Mouse (Mus musculus): ENCODE results near the gene Acad12. TPM values are rescaled to one million over a fixed set of nuclear protein-coding genes. Genes with fewer than 3 reads are reported as not detected.
A peak's percentile ranks its signal among the peaks of the same experiment; 100 is the strongest.
"Not testable (repeated sequence)": the region's sequence is repeated elsewhere in the genome, so short reads cannot be mapped to it uniquely, and the experiment has no call there.

Gene Acad12
- polyA plus RNA-seq, 1 experiment from 2014 or later, result 1.2 TPM

- H3K4me2 ChIP-seq (ENCODE audit: low read length), result peak within 1 kb of the TSS; percentile 81
- H3K4me1 ChIP-seq (ENCODE audit: control insufficient read depth, insufficient read depth, low read length), result peaks cover 12% of the 10 kb centered on the region
- H3K27ac ChIP-seq (replicated peaks; ENCODE audit: low read depth, low read length), result peak within 1 kb of the TSS; percentile 74
- no peaks in the 10 kb centered on the region for H3K27me3 ChIP-seq (ENCODE audit: control insufficient read depth, insufficient read depth, low read length)
- peak within 1 kb of the TSS; percentile 98 for H3K4me3 ChIP-seq (replicated peaks; ENCODE audit: low read depth, low read length)
- ATAC-seq (ENCODE audit: low FRiP score, low TSS enrichment) (peak; percentile 83), DNase-seq (peak; percentile 97)
- WGBS, result 1% methylated on average over 85 of the region's 85 CpGs
- peaks cover 30% of the 10 kb centered on the region for H3K36me3 ChIP-seq (ENCODE audit: control insufficient read depth, insufficient read depth, low read length)
- H3K9me3 ChIP-seq (ENCODE audit: control insufficient read depth, low read length), result no peaks in the 10 kb centered on the region
- peak within 1 kb of the TSS; percentile 84 for H3K9ac ChIP-seq (replicated peaks; ENCODE audit: low read length)
Measured at GRCm38 (mm10) chr5:121660059-121660896, 41.5 kb upstream of the Acad12 start, which contains the start of the genes Acad10 and Brap. Gene Acad10, minus strand, starts transcription at chr5:121660514. Gene Brap, plus strand, starts transcription at chr5:121660563.

- not testable (repeated sequence) for H3K27ac ChIP-seq (replicated peaks; ENCODE audit: low read depth, low read length); H3K9me3 ChIP-seq (ENCODE audit: control insufficient read depth, low read length); H3K9ac ChIP-seq (replicated peaks; ENCODE audit: low read length); ATAC-seq (ENCODE audit: low FRiP score, low TSS enrichment); H3K4me3 ChIP-seq (replicated peaks; ENCODE audit: low read depth, low read length); H3K4me2 ChIP-seq (ENCODE audit: low read length); H3K27me3 ChIP-seq (ENCODE audit: control insufficient read depth, insufficient read depth, low read length); DNase-seq; H3K36me3 ChIP-seq (ENCODE audit: control insufficient read depth, insufficient read depth, low read length)
- peaks cover 12% of the 10 kb centered on the region for H3K4me1 ChIP-seq (ENCODE audit: control insufficient read depth, insufficient read depth, low read length)
- 77% methylated on average over 6 of the region's 6 CpGs for WGBS
Measured at GRCm38 (mm10) chr5:121657656-121658055, 38.9 kb upstream of the Acad12 start.

DNA sequence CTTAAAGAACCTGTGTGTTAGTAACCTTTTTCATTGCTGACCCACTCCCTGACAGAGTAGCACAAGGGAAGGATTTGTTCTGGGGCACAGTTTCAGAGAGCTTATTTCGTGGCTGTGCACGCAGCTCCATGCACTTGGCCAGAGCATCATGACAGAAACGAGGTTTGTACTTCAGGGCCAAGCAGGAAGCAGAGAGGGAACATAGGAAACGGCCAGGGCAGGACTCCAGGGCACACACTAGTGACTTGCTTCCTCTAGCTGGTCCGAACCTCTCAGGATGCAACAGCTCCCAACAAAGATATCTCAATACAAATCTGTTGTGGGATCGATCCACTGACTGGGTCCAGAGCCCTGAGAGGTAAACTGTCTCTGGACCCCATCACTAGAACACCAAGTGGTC, 38.1 kb upstream of the Acad12 start:
- H3K9me3 ChIP-seq (ENCODE audit: control insufficient read depth, low read length); H3K27me3 ChIP-seq (ENCODE audit: control insufficient read depth, insufficient read depth, low read length); H3K9ac ChIP-seq (replicated peaks; ENCODE audit: low read length); H3K4me3 ChIP-seq (replicated peaks; ENCODE audit: low read depth, low read length); ATAC-seq (ENCODE audit: low FRiP score, low TSS enrichment); H3K4me2 ChIP-seq (ENCODE audit: low read length); DNase-seq; H3K36me3 ChIP-seq (ENCODE audit: control insufficient read depth, insufficient read depth, low read length); H3K27ac ChIP-seq (replicated peaks; ENCODE audit: low read depth, low read length); H3K4me1 ChIP-seq (ENCODE audit: control insufficient read depth, insufficient read depth, low read length): not testable (repeated sequence)
- WGBS, result 83% methylated on average over 6 of the region's 6 CpGs

- H3K9me3 ChIP-seq (ENCODE audit: control insufficient read depth, low read length), result no peaks in the 10 kb centered on the region
- DNase-seq (no peak), ATAC-seq (ENCODE audit: low FRiP score, low TSS enrichment) (no peak)
- no peak overlapping the region for H3K9ac ChIP-seq (replicated peaks; ENCODE audit: low read length)
- H3K4me2 ChIP-seq (ENCODE audit: low read length), result no peak overlapping the region
- 80% methylated on average over 4 of the region's 4 CpGs for WGBS
- H3K36me3 ChIP-seq (ENCODE audit: control insufficient read depth, insufficient read depth, low read length), result no peaks in the 10 kb centered on the region
- no peak overlapping the region for H3K4me3 ChIP-seq (replicated peaks; ENCODE audit: low read depth, low read length)
- H3K4me1 ChIP-seq (ENCODE audit: control insufficient read depth, insufficient read depth, low read length), result no peaks in the 10 kb centered on the region; the same call in 1 of the 2 replicates
- no peaks in the 10 kb centered on the region for H3K27me3 ChIP-seq (ENCODE audit: control insufficient read depth, insufficient read depth, low read length)
- no peak overlapping the region for H3K27ac ChIP-seq (replicated peaks; ENCODE audit: low read depth, low read length)
Measured at GRCm38 (mm10) chr5:121654526-121654925, 35.8 kb upstream of the Acad12 start.

GRCm38 (mm10) chr5:121649134-121649533, 30.4 kb upstream of the Acad12 start:
- Histone ChIP-seq H3K4me2 (ENCODE audit: low read length) (no peak overlapping the region), H3K27ac (replicated peaks; ENCODE audit: low read depth, low read length) (no peak overlapping the region), H3K36me3 (ENCODE audit: control insufficient read depth, insufficient read depth, low read length) (no peaks in the 10 kb centered on the region), H3K9me3 (ENCODE audit: control insufficient read depth, low read length) (no peaks in the 10 kb centered on the region), H3K9ac (replicated peaks; ENCODE audit: low read length) (no peak overlapping the region), H3K4me1 (ENCODE audit: control insufficient read depth, insufficient read depth, low read length) (no peaks in the 10 kb centered on the region), H3K27me3 (ENCODE audit: control insufficient read depth, insufficient read depth, low read length) (no peaks in the 10 kb centered on the region), H3K4me3 (replicated peaks; ENCODE audit: low read depth, low read length) (no peak overlapping the region)
- ATAC-seq (ENCODE audit: low FRiP score, low TSS enrichment) (no peak), DNase-seq (no peak)
- 89% methylated on average over 7 of the region's 7 CpGs for WGBS

GRCm38 (mm10) chr5:121639601-121640000, 20.9 kb upstream of the Acad12 start:
- DNase-seq, result no peak
- WGBS, result 94% methylated on average over 9 of the region's 9 CpGs
- H3K4me2 ChIP-seq (ENCODE audit: low read length), result no peak overlapping the region
- ATAC-seq (ENCODE audit: low FRiP score, low TSS enrichment), result no peak
- no peaks in the 10 kb centered on the region for H3K27me3 ChIP-seq (ENCODE audit: control insufficient read depth, insufficient read depth, low read length)
- H3K27ac ChIP-seq (replicated peaks; ENCODE audit: low read depth, low read length), result no peak overlapping the region
- H3K9me3 ChIP-seq (ENCODE audit: control insufficient read depth, low read length), result no peaks in the 10 kb centered on the region
- no peak overlapping the region for H3K9ac ChIP-seq (replicated peaks; ENCODE audit: low read length)
- no peaks in the 10 kb centered on the region for H3K36me3 ChIP-seq (ENCODE audit: control insufficient read depth, insufficient read depth, low read length)
- H3K4me3 ChIP-seq (replicated peaks; ENCODE audit: low read depth, low read length), result no peak overlapping the region
- H3K4me1 ChIP-seq (ENCODE audit: control insufficient read depth, insufficient read depth, low read length), result no peaks in the 10 kb centered on the region

DNA sequence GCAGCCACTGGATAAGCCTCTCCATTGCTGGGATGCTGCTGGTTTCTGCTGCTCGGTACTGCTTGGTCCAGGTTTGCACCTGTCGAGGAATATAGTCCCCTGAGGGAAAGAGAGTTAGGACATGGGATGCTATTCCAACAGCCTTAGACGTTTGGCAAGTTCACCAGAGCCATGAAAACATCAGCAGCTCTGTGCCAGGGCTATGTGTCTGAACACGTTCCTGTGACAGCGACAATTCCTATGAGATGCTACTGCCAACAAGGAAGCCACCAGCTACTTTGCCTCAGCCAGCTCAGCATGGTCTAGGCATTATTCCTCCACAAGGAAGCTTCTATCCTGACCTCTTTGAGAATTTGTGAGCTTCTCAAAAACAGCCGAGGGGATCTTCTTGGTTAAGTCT, 18.6 kb upstream of the Acad12 start:
- H3K27me3 ChIP-seq (ENCODE audit: control insufficient read depth, insufficient read depth, low read length), result no peaks in the 10 kb centered on the region
- DNase-seq (no peak), ATAC-seq (ENCODE audit: low FRiP score, low TSS enrichment) (no peak)
- H3K4me2 ChIP-seq (ENCODE audit: low read length), result no peak overlapping the region
- H3K36me3 ChIP-seq (ENCODE audit: control insufficient read depth, insufficient read depth, low read length), result no peaks in the 10 kb centered on the region
- H3K9me3 ChIP-seq (ENCODE audit: control insufficient read depth, low read length), result no peaks in the 10 kb centered on the region
- 87% methylated on average over 6 of the region's 6 CpGs for WGBS
- no peak overlapping the region for H3K4me3 ChIP-seq (replicated peaks; ENCODE audit: low read depth, low read length)
- H3K4me1 ChIP-seq (ENCODE audit: control insufficient read depth, insufficient read depth, low read length), result 0 out of 2 replicates have a peak, but pooled peaks cover 3% of the 10 kb centered on the region
- no peak overlapping the region for H3K9ac ChIP-seq (replicated peaks; ENCODE audit: low read length)
- H3K27ac ChIP-seq (replicated peaks; ENCODE audit: low read depth, low read length), result no peak overlapping the region

DNA sequence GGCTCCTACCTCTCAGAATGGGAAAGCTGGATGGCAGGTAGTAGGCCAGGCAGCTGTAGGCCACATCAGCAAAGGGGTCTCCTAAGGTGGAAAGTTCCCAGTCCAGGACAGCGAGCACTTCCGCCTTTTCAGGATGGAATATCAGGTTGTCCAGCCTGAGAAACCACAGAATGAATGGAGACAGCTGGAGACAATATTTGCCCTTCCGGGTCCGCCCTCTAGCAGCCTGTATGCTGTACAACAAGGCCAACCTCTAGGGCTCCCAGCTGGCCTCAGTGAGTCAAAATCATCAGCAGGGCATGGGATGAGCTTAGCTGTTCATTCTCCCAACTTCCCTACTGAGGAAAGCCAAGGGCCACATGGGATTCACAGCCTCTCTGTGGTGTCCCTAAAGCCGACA, 15.9 kb upstream of the Acad12 start:
- Histone ChIP-seq H3K36me3 (ENCODE audit: control insufficient read depth, insufficient read depth, low read length) (no peaks in the 10 kb centered on the region), H3K4me2 (ENCODE audit: low read length) (no peak overlapping the region), H3K27me3 (ENCODE audit: control insufficient read depth, insufficient read depth, low read length) (no peaks in the 10 kb centered on the region), H3K9me3 (ENCODE audit: control insufficient read depth, low read length) (no peaks in the 10 kb centered on the region), H3K4me1 (ENCODE audit: control insufficient read depth, insufficient read depth, low read length) (0 out of 2 replicates have a peak, but pooled peaks cover 3% of the 10 kb centered on the region), H3K9ac (replicated peaks; ENCODE audit: low read length) (no peak overlapping the region), H3K27ac (replicated peaks; ENCODE audit: low read depth, low read length) (no peak overlapping the region), H3K4me3 (replicated peaks; ENCODE audit: low read depth, low read length) (no peak overlapping the region)
- WGBS, result 92% methylated on average over 5 of the region's 5 CpGs
- ATAC-seq (ENCODE audit: low FRiP score, low TSS enrichment) (no peak), DNase-seq (no peak)

- ATAC-seq (ENCODE audit: low FRiP score, low TSS enrichment) (no peak), DNase-seq (no peak)
- Histone ChIP-seq H3K27ac (replicated peaks; ENCODE audit: low read depth, low read length) (no peak overlapping the region), H3K9ac (replicated peaks; ENCODE audit: low read length) (no peak overlapping the region), H3K27me3 (ENCODE audit: control insufficient read depth, insufficient read depth, low read length) (no peaks in the 10 kb centered on the region), H3K4me1 (ENCODE audit: control insufficient read depth, insufficient read depth, low read length) (0 out of 2 replicates have a peak, but pooled peaks cover 3% of the 10 kb centered on the region), H3K36me3 (ENCODE audit: control insufficient read depth, insufficient read depth, low read length) (no peaks in the 10 kb centered on the region), H3K9me3 (ENCODE audit: control insufficient read depth, low read length) (no peaks in the 10 kb centered on the region), H3K4me2 (ENCODE audit: low read length) (no peak overlapping the region), H3K4me3 (replicated peaks; ENCODE audit: low read depth, low read length) (no peak overlapping the region)
- WGBS, result 29% methylated on average over 3 of the region's 3 CpGs
Measured at GRCm38 (mm10) chr5:121632804-121633203, 14.1 kb upstream of the Acad12 start.
